Mouse (Mus musculus) adrenal gland, postnatal 10 days (tissue): ENCODE measurements at regions not wholly inside any gene's neighbourhood (a gene's known extent, or its start where the extent isn't known, plus 50 kb on each side); places are given as distances from the start of the nearest gene placed in this dataset.
A peak's percentile ranks its signal among the peaks of the same experiment; 100 is the strongest.
"Not testable (repeated sequence)": the region's sequence is repeated elsewhere in the genome, so short reads cannot be mapped to it uniquely, and the experiment has no call there.

Source experiments
- DNase-seq: peaks from one replicate; pipeline ENCODE4 v3.0.0; 2021; ENCODE audit warnings: mixed read lengths

GRCm38 (mm10) chr5:50343681-50344080, 284.9 kb upstream of the Adgra3 start:
- no peak for DNase-seq

GRCm38 (mm10) chr5:50309491-50309890, 250.7 kb upstream of the Adgra3 start:
- DNase-seq, result no peak

- DNase-seq, result no peak
Measured at GRCm38 (mm10) chr5:50303859-50304480, 245.2 kb upstream of the Adgra3 start.

- DNase-seq, result peak; percentile 2
Measured at GRCm38 (mm10) chr5:50293794-50294193, 235.0 kb upstream of the Adgra3 start.

- no peak for DNase-seq
Measured at GRCm38 (mm10) chr5:50290879-50291410, 232.1 kb upstream of the Adgra3 start.

GRCm38 (mm10) chr5:50260417-50260816, 201.6 kb upstream of the Adgra3 start:
- no peak for DNase-seq

GRCm38 (mm10) chr5:50258017-50258416, 199.2 kb upstream of the Adgra3 start:
- no peak for DNase-seq

GRCm38 (mm10) chr5:50234111-50234510, 175.3 kb upstream of the Adgra3 start:
- no peak for DNase-seq

GRCm38 (mm10) chr5:50216956-50217355, 158.2 kb upstream of the Adgra3 start:
- no peak for DNase-seq

- DNase-seq, result no peak
Measured at GRCm38 (mm10) chr5:50215960-50216359, 157.2 kb upstream of the Adgra3 start.

GRCm38 (mm10) chr5:50202307-50203010, 143.7 kb upstream of the Adgra3 start:
- DNase-seq, result no peak

GRCm38 (mm10) chr5:50196423-50196822, 137.6 kb upstream of the Adgra3 start:
- DNase-seq, result no peak

GRCm38 (mm10) chr5:50195993-50196392, 137.2 kb upstream of the Adgra3 start:
- DNase-seq, result no peak

GRCm38 (mm10) chr5:50189394-50189793, 130.6 kb upstream of the Adgra3 start:
- no peak for DNase-seq

- DNase-seq, result no peak
Measured at GRCm38 (mm10) chr5:50182721-50183120, 123.9 kb upstream of the Adgra3 start.

- no peak for DNase-seq
Measured at GRCm38 (mm10) chr5:50156557-50156956, 97.8 kb upstream of the Adgra3 start.

GRCm38 (mm10) chr5:50155170-50155860, 96.5 kb upstream of the Adgra3 start:
- DNase-seq, result not testable (repeated sequence)

GRCm38 (mm10) chr5:50146926-50147325, 88.1 kb upstream of the Adgra3 start:
- peak; percentile 84 for DNase-seq

GRCm38 (mm10) chr5:50145458-50146083, 86.8 kb upstream of the Adgra3 start:
- no peak for DNase-seq

GRCm38 (mm10) chr5:50130202-50130601, 71.4 kb upstream of the Adgra3 start:
- no peak for DNase-seq

- DNase-seq, result no peak
Measured at GRCm38 (mm10) chr5:50128972-50129371, 70.2 kb upstream of the Adgra3 start.

- DNase-seq, result no peak
Measured at GRCm38 (mm10) chr5:50126594-50126993, 67.8 kb upstream of the Adgra3 start.

- DNase-seq, result no peak
Measured at GRCm38 (mm10) chr5:50126177-50126576, 67.4 kb upstream of the Adgra3 start.
